Mouse (Mus musculus) ES-E14 (cell line): Measurements from ENCODE around the gene Usf3.

Source experiments
- CHD2 ChIP-seq: IDR thresholded peaks from 2 replicates; pipeline ENCODE4 v1.6.1; 2014; ENCODE audit warnings: mild to moderate bottlenecking, low read depth, low read length, inconsistent platforms
- HCFC1 ChIP-seq: IDR thresholded peaks from 2 replicates; pipeline ENCODE4 v1.6.1; 2012; ENCODE audit warnings: low read length, inconsistent platforms, borderline replicate concordance; ENCODE audit not compliant: insufficient read depth
- MAFK ChIP-seq: IDR thresholded peaks from 2 replicates; pipeline ENCODE4 v1.6.1; 2014; ENCODE audit warnings: mild to moderate bottlenecking, low read depth, low read length, inconsistent platforms; ENCODE audit not compliant: insufficient read depth
- ZC3H11A ChIP-seq: IDR thresholded peaks from 2 replicates; pipeline ENCODE4 v1.6.1; 2012; ENCODE audit warnings: low read depth, mild to moderate bottlenecking, inconsistent platforms, low read length, borderline replicate concordance

DNA sequence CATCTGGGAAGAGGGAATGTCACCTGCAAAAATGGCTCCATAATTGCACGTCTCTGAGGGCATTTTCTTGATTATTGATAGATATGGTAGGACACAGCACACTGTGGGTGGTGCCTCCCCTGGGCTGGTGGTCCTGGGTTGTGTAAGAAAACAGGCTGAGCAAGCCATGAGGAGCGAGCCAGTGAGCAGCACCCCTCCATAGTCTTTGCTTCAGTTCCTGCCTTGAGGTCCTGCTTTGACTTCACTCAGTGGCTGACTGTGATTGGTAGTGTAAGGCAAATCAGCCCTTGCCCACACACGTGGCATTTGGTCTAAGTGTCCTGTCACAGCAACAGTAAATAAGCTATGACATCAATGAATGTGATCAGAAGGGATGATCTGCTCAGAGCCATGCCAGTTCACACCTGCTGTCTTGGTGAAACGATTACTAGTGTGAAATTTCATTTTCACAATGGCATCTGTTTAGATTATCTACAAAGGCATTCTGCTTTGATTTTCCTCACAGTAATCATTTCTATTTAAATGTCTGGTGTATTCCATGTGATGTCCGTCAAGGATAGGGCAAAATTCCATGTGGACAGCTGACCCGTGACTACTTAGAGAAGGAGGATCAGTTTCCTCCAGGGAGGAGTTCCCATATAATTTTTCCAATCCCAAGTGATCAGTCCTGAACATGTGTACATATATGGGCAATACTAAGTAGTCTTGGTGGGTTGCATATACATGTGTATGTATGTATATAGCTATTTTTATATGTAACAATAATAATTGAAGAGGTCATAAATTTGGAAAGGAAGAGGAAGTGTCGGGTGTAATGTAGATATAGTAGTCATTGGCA, 81.0 kb downstream of the Usf3 start:
- TF ChIP-seq HCFC1 (no peak), MAFK (no peak), ZC3H11A (no peak), CHD2 (no peak)
